Mouse (Mus musculus): Measurements from ENCODE around the gene Cdk2ap2.

Cdk2ap2 gene

GRCm38 (mm10) chr19:4068717-4069410 lies 28.1 kb upstream of the Cdk2ap2 start:
- DNase-seq, result no peak

- no peak for DNase-seq
Observed at GRCm38 (mm10) chr19:4070311-4070710, 26.7 kb upstream of the Cdk2ap2 start.

GRCm38 (mm10) chr19:4070756-4071155 lies 26.2 kb upstream of the Cdk2ap2 start:
- DNase-seq, result no peak

GRCm38 (mm10) chr19:4071406-4071805 lies 25.6 kb upstream of the Cdk2ap2 start:
- no peak for DNase-seq

GRCm38 (mm10) chr19:4072706-4073424 lies 24.1 kb upstream of the Cdk2ap2 start:
- DNase-seq, result no peak

GRCm38 (mm10) chr19:4075531-4075930 lies 21.5 kb upstream of the Cdk2ap2 start:
- DNase-seq, result no peak

- DNase-seq, result no peak
Observed at GRCm38 (mm10) chr19:4079594-4079993, 17.4 kb upstream of the Cdk2ap2 start.

- DNase-seq, result no peak
Observed at GRCm38 (mm10) chr19:4080511-4081009, 16.4 kb upstream of the Cdk2ap2 start.

- DNase-seq, result no peak
Observed at GRCm38 (mm10) chr19:4081394-4081793, 15.6 kb upstream of the Cdk2ap2 start, which contains the start of gene Cabp2. Cabp2 (plus strand) TSS chr19:4081578.

- no peak for DNase-seq
Observed at GRCm38 (mm10) chr19:4082219-4082965, 14.6 kb upstream of the Cdk2ap2 start.

GRCm38 (mm10) chr19:4083316-4083715 lies 13.7 kb upstream of the Cdk2ap2 start:
- no peak for DNase-seq

- DNase-seq, result no peak
Observed at GRCm38 (mm10) chr19:4083826-4084225, 13.2 kb upstream of the Cdk2ap2 start.

GRCm38 (mm10) chr19:4084984-4085383 lies 12.0 kb upstream of the Cdk2ap2 start:
- DNase-seq, result no peak

GRCm38 (mm10) chr19:4086156-4086555 lies 10.8 kb upstream of the Cdk2ap2 start:
- no peak for DNase-seq

GRCm38 (mm10) chr19:4087090-4087489 lies 9.9 kb upstream of the Cdk2ap2 start:
- DNase-seq, result no peak

- DNase-seq, result no peak
Observed at GRCm38 (mm10) chr19:4088146-4088545, 8.8 kb upstream of the Cdk2ap2 start.

GRCm38 (mm10) chr19:4089128-4089527 lies 7.9 kb upstream of the Cdk2ap2 start:
- DNase-seq, result no peak

GRCm38 (mm10) chr19:4090446-4090845 lies 6.5 kb upstream of the Cdk2ap2 start:
- DNase-seq, result no peak

- no peak for DNase-seq
Observed at GRCm38 (mm10) chr19:4091383-4091782, 5.6 kb upstream of the Cdk2ap2 start.

GRCm38 (mm10) chr19:4092750-4093149 lies 4.2 kb upstream of the Cdk2ap2 start:
- no peak for DNase-seq

GRCm38 (mm10) chr19:4093772-4094171 lies 3.2 kb upstream of the Cdk2ap2 start:
- DNase-seq, result no peak

GRCm38 (mm10) chr19:4094348-4094747 lies 2.6 kb upstream of the Cdk2ap2 start:
- DNase-seq, result no peak

GRCm38 (mm10) chr19:4094774-4095303 lies 2.1 kb upstream of the Cdk2ap2 start:
- no peak for DNase-seq
